15 mouse cellular contexts compared by ENCODE assay signal in genomic region chr1:151118982-151119381, GRCm38 (mm10).
DNase-seq lines count a peak whose midpoint lies in the region; ATAC-seq and TF ChIP-seq lines count a peak whose summit lies in the region.
"Had no signal": no experiment of that assay in that cellular context is flagged by ENCODE, and none has a peak within 500 bp of the region (broad histone marks: within the 10 kb centered on the region; RNA-seq: fewer than 3 reads in every experiment).

No protein-coding gene starts in this region.

- no peaks in the 10 kb centered on the region for H3K79me2 ChIP-seq in CH12.LX (replicated peaks; ENCODE audit: control insufficient read depth, extremely low read depth, insufficient read depth, poor library complexity, severe bottlenecking)

- H3K9ac ChIP-seq in CH12.LX (ENCODE audit: insufficient read depth, low read depth): no peak overlapping the region
- no peak overlapping the region for H3K9ac ChIP-seq in forebrain, embryonic 11.5 days (ENCODE audit: low read length)
- H3K9ac ChIP-seq: heart, embryonic 13.5 days; kidney, embryonic 15.5 days had no signal

- TF ChIP-seq POLR2A in CH12.LX (IDR thresholded peaks at IDR 0.05; ENCODE audit: low read depth, low read length): no peak

- peak; percentile 36 for TF ChIP-seq RAD21 in CH12.LX (IDR thresholded peaks at IDR 0.05; ENCODE audit: low read depth, low read length)

- 0 out of 2 replicates have a peak, but pooled peaks have one; percentile 14 for TF ChIP-seq CTCF in layer of hippocampus, adult 2 months (conservative IDR thresholded peaks at IDR 0.05)
- TF ChIP-seq CTCF in CH12.LX (conservative IDR thresholded peaks at IDR 0.05 in 1 of 2, IDR thresholded peaks at IDR 0.05 in 1 of 2; ENCODE audit: low read depth in 2 of 2, low read length in 2 of 2): peak; percentile 8 to 61; a peak in 2 of 4 replicates
- TF ChIP-seq CTCF in Patski (IDR thresholded peaks at IDR 0.05): peak; percentile 15

- dilution Hi-C loops in CH12.LX (cut with MboI; ENCODE audit: extremely low pct_ligation_motif_present, extremely low pct_unique_long_range_greater_than_20kb, low sequenced_read_pairs): no loop called here

- in situ Hi-C loops in CH12.LX (cut with MboI; ENCODE audit: low pct_ligation_motif_present, low pct_unique_long_range_greater_than_20kb, low sequenced_read_pairs): no loop called here
- in situ Hi-C loops in Patski (cut with MboI; ENCODE audit: low pct_unique_long_range_greater_than_20kb): no loop called here

- H3K4me3 ChIP-seq in layer of hippocampus, adult 2 months: no peak overlapping the region
- peak overlapping the region in 1 of 3 experiments; percentile 23 for H3K4me3 ChIP-seq in CH12.LX (replicated peaks in 1 of 3; ENCODE audit: low read depth in 2 of 3, low read length in 2 of 3, poor library complexity in 1 of 3)
- no peak overlapping the region for H3K4me3 ChIP-seq in limb, embryonic 10.5 days
- H3K4me3 ChIP-seq in forebrain, embryonic 11.5 days (ENCODE audit: low read depth, low read length): no peak overlapping the region
- H3K4me3 ChIP-seq: heart, embryonic 13.5 days; kidney, embryonic 15.5 days had no signal

- DNase-seq in layer of hippocampus, adult 2 months (ENCODE audit: low spot score in 2 of 2): no peak
- DNase-seq in layer of hippocampus, adult 11-12 months (ENCODE audit: low spot score): no peak
- DNase-seq in CH12.LX (ENCODE audit: extremely low read depth): peak; percentile 27
- DNase-seq in Patski (ENCODE audit: low read depth, low spot score): no peak
- DNase-seq in limb, embryonic 10.5 days (ENCODE audit: low spot score): no peak
- no peak for DNase-seq in forebrain, embryonic 11.5 days (ENCODE audit: low spot score)
- DNase-seq in gastrocnemius, postnatal 14 days: no peak
- DNase-seq: cerebellum, postnatal 14 days; lung, postnatal 14 days; midbrain, embryonic 14.5 days had no signal

- peaks cover 6 to 25% of the 10 kb centered on the region in 2 experiments for H3K4me1 ChIP-seq in CH12.LX (ENCODE audit: control insufficient read depth in 1 of 2, insufficient read depth in 2 of 2)
- H3K4me1 ChIP-seq in limb, embryonic 10.5 days: peaks cover 9% of the 10 kb centered on the region
- H3K4me1 ChIP-seq in forebrain, embryonic 11.5 days (replicated peaks; ENCODE audit: control insufficient read depth, insufficient read depth, low read length): no peaks in the 10 kb centered on the region
- H3K4me1 ChIP-seq: heart, embryonic 13.5 days; kidney, embryonic 15.5 days had no signal

- no peaks in the 10 kb centered on the region for H3K36me3 ChIP-seq in CH12.LX (replicated peaks in 1 of 2; ENCODE audit: control insufficient read depth in 1 of 2, insufficient read depth in 1 of 2, low read length in 1 of 2)
- H3K36me3 ChIP-seq in limb, embryonic 10.5 days: no peaks in the 10 kb centered on the region
- H3K36me3 ChIP-seq in forebrain, embryonic 11.5 days (ENCODE audit: control insufficient read depth, insufficient read depth, low read length): no peaks in the 10 kb centered on the region
- H3K36me3 ChIP-seq: heart, embryonic 13.5 days; kidney, embryonic 15.5 days had no signal

- 89% methylated on average over 4 of the region's 4 CpGs for WGBS in limb, embryonic 10.5 days
- WGBS in forebrain, embryonic 11.5 days: 88% methylated on average over 4 of the region's 4 CpGs

- intact Hi-C loops in gastrocnemius, postnatal 14 days (cut with DNase I; ENCODE audit: low total_unique reads): no loop called here

- H3K4me2 ChIP-seq in CH12.LX (ENCODE audit: insufficient read depth, low read depth, poor library complexity, severe bottlenecking): peak overlapping the region; percentile 31; the same call in 1 of the 2 replicates
- no peak overlapping the region for H3K4me2 ChIP-seq in forebrain, embryonic 11.5 days (ENCODE audit: low read depth, low read length, severe bottlenecking)
- H3K4me2 ChIP-seq: heart, embryonic 13.5 days; kidney, embryonic 15.5 days had no signal

- POLR2A ChIA-PET in Patski (lab: Charles Lee): no interaction called here

- CTCF ChIA-PET in Patski (lab: Charles Lee): interaction anchor here (1.1 to 1.4 kb wide), 2 partner anchors 10 to 13 kb away, joined by 3 to 4 read pairs; no protein-coding TSS in a partner anchor

- H3K27me3 ChIP-seq in CH12.LX (replicated peaks): no peaks in the 10 kb centered on the region
- no peaks in the 10 kb centered on the region for H3K27me3 ChIP-seq in Patski
- no peaks in the 10 kb centered on the region for H3K27me3 ChIP-seq in limb, embryonic 10.5 days (ENCODE audit: low read depth, poor library complexity, severe bottlenecking)
- H3K27me3 ChIP-seq in forebrain, embryonic 11.5 days (ENCODE audit: control insufficient read depth, insufficient read depth, low read length): no peaks in the 10 kb centered on the region
- H3K27me3 ChIP-seq: heart, embryonic 13.5 days; kidney, embryonic 15.5 days had no signal

- no peak overlapping the region for H3K27ac ChIP-seq in layer of hippocampus, adult 2 months
- no peak overlapping the region for H3K27ac ChIP-seq in CH12.LX (ENCODE audit: insufficient read depth, low read depth)
- H3K27ac ChIP-seq in limb, embryonic 10.5 days: peak overlapping the region; percentile 76
- H3K27ac ChIP-seq in forebrain, embryonic 11.5 days (ENCODE audit: low read depth, low read length): no peak overlapping the region
- H3K27ac ChIP-seq: heart, embryonic 13.5 days; kidney, embryonic 15.5 days had no signal

- H3K9me3 ChIP-seq in CH12.LX (replicated peaks; ENCODE audit: low read length): no peaks in the 10 kb centered on the region
- H3K9me3 ChIP-seq in limb, embryonic 10.5 days (replicated peaks): no peaks in the 10 kb centered on the region
- H3K9me3 ChIP-seq in forebrain, embryonic 11.5 days (ENCODE audit: control insufficient read depth, low read length): no peaks in the 10 kb centered on the region
- H3K9me3 ChIP-seq: heart, embryonic 13.5 days; kidney, embryonic 15.5 days had no signal

- no peak for TF ChIP-seq EP300 in CH12.LX (IDR thresholded peaks at IDR 0.05; ENCODE audit: low read length)

- no peak for ATAC-seq in Patski
- ATAC-seq in forebrain, embryonic 11.5 days (replicated peaks; ENCODE audit: low FRiP score): no peak
- ATAC-seq: activated CD4-positive, CD25-positive, alpha-beta regulatory T cell, adult 4 months; CD4-positive, CD25-positive, alpha-beta regulatory T cell, adult 4 months; forebrain, embryonic 14.5 days had no signal

TF ChIP-seq in CH12.LX, 34 proteins besides CTCF, POLR2A, EP300 and RAD21:
- TF ChIP-seq SMC3 (IDR thresholded peaks at IDR 0.05; ENCODE audit: low read depth, low read length): peak; percentile 60
- no peak for TF ChIP-seq ELF1 (IDR thresholded peaks at IDR 0.05; ENCODE audit: low read depth, low read length)
- TF ChIP-seq MAFK (IDR thresholded peaks at IDR 0.05; ENCODE audit: insufficient replicate concordance, low read length): no peak
TF ChIP-seq in CH12.LX: peak in this region for 1.
